Mouse (Mus musculus) frontal cortex, postnatal 14 days (tissue): ENCODE data around the gene Rabggta.

Experiments
- DNase-seq, 2 experiments: peaks; one replicate each; pipeline ENCODE4 v3.0.0; 2022; ENCODE audit warnings: low spot score in 2 of 2

Gene Rabggta

GRCm38 (mm10) chr14:55689433-55689832, 32.6 kb downstream of the Rabggta start:
- no peak for DNase-seq

GRCm38 (mm10) chr14:55682118-55682493, 40.0 kb downstream of the Rabggta start:
- no peak for DNase-seq

- DNase-seq, result peak; percentile 92 to 94
Observed at GRCm38 (mm10) chr14:55681160-55682117, 40.6 kb downstream of the Rabggta start, which contains the start of gene Tinf2. Tinf2 (minus strand) TSS chr14:55681820.

DNA sequence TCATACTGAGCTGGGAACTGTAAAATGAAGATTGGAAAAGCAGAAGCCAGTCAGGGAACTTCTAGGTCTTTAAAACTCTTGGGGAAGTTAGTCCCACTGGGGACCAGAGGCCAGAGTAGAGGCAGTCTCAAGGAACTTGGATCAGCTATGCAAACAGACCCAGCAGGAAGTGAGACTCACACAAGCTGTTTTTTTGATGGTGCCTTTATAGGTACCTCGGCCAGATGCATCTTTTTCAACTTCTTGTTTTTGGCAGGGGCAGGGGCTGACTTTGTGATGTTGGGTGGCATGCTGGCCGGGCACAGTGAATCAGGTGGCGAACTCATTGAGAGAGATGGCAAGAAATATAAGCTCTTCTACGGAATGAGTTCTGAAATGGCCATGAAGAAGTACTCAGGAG, 44.4 kb downstream of the Rabggta start:
- DNase-seq, result no peak

GRCm38 (mm10) chr14:55672741-55673060, 49.4 kb downstream of the Rabggta start:
- no peak for DNase-seq

- peak; percentile 91 to 93 for DNase-seq
Observed at GRCm38 (mm10) chr14:55671833-55672740, 50.0 kb downstream of the Rabggta start, which contains the start of the genes Gmpr2 and Nedd8. Gmpr2 (plus strand) TSS chr14:55671941. Nedd8 (minus strand) TSS chr14:55672124.

DNA sequence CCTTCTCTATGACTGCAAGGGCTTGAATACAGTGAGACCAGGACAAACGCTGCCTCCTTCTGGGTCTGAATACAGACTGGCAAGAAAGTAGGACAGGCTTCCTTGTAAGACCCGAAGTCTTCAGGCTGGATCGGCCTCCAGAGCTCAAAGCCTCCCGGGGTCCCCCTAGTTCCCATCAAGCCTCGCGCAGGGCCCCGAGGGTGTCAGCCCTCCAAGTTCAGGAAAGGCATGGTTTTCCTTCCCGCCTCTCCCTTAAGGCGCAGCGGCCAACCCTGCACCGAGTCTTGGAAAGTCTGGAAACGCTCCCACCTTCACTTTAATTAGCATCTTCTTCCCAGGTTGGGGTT, 50.6 kb downstream of the Rabggta start:
- DNase-seq, result no peak
